Mouse (Mus musculus): ENCODE measurements around the gene Ifna7. TPM values are rescaled to one million over a fixed set of nuclear protein-coding genes. Genes with fewer than 3 reads are reported as not detected.
A peak's percentile ranks its signal among the peaks of the same experiment; 100 is the strongest.
"Not testable (repeated sequence)": the region's sequence is repeated elsewhere in the genome, so short reads cannot be mapped to it uniquely, and the experiment has no call there.

Gene Ifna7
- not detected in 2 replicates for polyA plus RNA-seq (2015; fragmentation: Nextera tagmentation; extraction: Ambion mirVana)

DNA sequence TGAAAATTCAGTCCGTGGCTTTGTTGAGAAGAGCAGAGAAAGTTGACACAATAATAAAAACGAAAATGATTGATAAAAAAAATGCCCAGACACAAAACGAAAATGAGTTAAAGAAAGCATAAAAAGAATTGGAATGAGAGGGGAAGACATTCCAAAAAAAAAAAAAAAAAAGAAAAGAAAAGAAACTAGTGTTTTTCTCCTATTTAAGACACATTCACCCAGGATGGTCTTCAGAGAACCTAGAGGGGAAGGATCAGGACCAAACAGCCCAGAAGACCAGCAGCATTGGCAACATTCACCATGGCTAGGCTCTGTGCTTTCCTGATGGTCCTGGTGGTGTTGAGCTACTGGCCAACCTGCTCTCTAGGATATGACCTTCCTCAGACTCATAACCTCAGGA, at the start of gene Ifna7:
TSS of gene Ifna7 (plus strand) at position 301 of the 400 bp plus-strand sequence.
- H3K27me3 ChIP-seq: no peaks in the 10 kb centered on the region
- H3K27ac ChIP-seq (replicated peaks): no peak within 1 kb of the TSS
- H3K4me1 ChIP-seq (replicated peaks): no peaks in the 10 kb centered on the region
- no peaks in the 10 kb centered on the region for H3K9me3 ChIP-seq
- H3K4me2 ChIP-seq: no peak within 1 kb of the TSS
- ATAC-seq (ENCODE audit: low read depth): no peak
- H3K4me3 ChIP-seq: no peak within 1 kb of the TSS
- WGBS: 63% methylated on average over 3 of the region's 3 CpGs
- no peaks in the 10 kb centered on the region for H3K36me3 ChIP-seq
- H3K9ac ChIP-seq: no peak within 1 kb of the TSS

DNA sequence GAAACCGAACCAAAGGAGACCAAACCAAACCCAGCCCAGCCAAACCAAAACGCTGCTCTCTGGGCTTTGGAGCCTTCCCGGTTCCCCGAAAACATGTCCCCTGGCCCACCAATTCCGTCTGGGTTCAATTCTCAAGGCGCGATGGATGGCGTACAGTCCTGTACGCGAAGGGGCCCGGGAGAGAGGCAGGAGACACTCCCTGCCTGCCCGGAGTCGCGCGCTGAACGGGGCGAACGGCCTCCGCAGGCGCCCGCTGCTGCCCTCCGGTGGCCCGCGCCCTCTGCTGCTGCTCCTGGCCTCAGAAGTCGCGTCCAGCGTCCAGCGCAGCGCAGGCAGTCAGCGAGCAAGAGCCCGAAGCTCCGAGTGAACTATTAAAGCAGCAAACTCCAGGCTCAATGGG, 42.5 kb upstream of the Ifna7 start, which contains the start of gene Gm13290:
TSS of gene Gm13290 (plus strand) at position 301 of the 400 bp plus-strand sequence.
- H3K36me3 ChIP-seq: not testable (repeated sequence)

DNA sequence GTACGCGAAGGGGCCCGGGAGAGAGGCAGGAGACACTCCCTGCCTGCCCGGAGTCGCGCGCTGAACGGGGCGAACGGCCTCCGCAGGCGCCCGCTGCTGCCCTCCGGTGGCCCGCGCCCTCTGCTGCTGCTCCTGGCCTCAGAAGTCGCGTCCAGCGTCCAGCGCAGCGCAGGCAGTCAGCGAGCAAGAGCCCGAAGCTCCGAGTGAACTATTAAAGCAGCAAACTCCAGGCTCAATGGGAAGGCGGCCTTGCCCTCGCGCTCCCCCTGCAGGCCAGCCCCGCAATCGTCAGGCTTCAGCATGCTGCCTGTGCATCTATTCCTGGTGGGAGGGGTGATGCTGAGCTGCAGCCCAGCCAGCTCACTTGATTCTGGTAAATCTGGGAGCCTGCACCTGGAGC, 39.4 kb upstream of the Ifna7 start, which contains the start of gene Gm13289:
TSS of gene Gm13289 (plus strand) at position 301 of the 400 bp plus-strand sequence.
- H3K27ac ChIP-seq (replicated peaks); H3K9ac ChIP-seq; H3K9me3 ChIP-seq; ATAC-seq (ENCODE audit: low read depth); H3K4me1 ChIP-seq (replicated peaks); H3K4me2 ChIP-seq; H3K4me3 ChIP-seq; H3K27me3 ChIP-seq; H3K36me3 ChIP-seq: not testable (repeated sequence)
- WGBS: no CpG with 5 or more reads among the region's 29 CpGs

More for the DNA sequence above, 42.5 kb upstream of the Ifna7 start, which contains the start of gene Gm13290:
- not testable (repeated sequence) for H3K4me2 ChIP-seq; H3K4me3 ChIP-seq; ATAC-seq (ENCODE audit: low read depth); H3K4me1 ChIP-seq (replicated peaks); H3K27me3 ChIP-seq; H3K9me3 ChIP-seq; H3K9ac ChIP-seq; H3K27ac ChIP-seq (replicated peaks)
- no CpG with 5 or more reads among the region's 32 CpGs for WGBS

DNA sequence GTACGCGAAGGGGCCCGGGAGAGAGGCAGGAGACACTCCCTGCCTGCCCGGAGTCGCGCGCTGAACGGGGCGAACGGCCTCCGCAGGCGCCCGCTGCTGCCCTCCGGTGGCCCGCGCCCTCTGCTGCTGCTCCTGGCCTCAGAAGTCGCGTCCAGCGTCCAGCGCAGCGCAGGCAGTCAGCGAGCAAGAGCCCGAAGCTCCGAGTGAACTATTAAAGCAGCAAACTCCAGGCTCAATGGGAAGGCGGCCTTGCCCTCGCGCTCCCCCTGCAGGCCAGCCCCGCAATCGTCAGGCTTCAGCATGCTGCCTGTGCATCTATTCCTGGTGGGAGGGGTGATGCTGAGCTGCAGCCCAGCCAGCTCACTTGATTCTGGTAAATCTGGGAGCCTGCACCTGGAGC, 36.5 kb upstream of the Ifna7 start, which contains the start of gene Gm13272:
TSS of gene Gm13272 (plus strand) at position 301 of the 400 bp plus-strand sequence.
- H3K36me3 ChIP-seq; H3K27ac ChIP-seq (replicated peaks); H3K4me2 ChIP-seq; H3K27me3 ChIP-seq; H3K4me1 ChIP-seq (replicated peaks); H3K9me3 ChIP-seq; H3K4me3 ChIP-seq; ATAC-seq (ENCODE audit: low read depth); H3K9ac ChIP-seq: not testable (repeated sequence)
- WGBS: no CpG with 5 or more reads among the region's 29 CpGs

- H3K4me1 ChIP-seq (replicated peaks); H3K27ac ChIP-seq (replicated peaks); ATAC-seq (ENCODE audit: low read depth); H3K4me2 ChIP-seq; H3K4me3 ChIP-seq; H3K9ac ChIP-seq; H3K9me3 ChIP-seq; H3K27me3 ChIP-seq; H3K36me3 ChIP-seq: not testable (repeated sequence)
- 46% methylated on average over 16 of the region's 18 CpGs for WGBS
These were observed 35.7 kb upstream of the Ifna7 start for GRCm38 (mm10) chr4:88780320-88780719.

GRCm38 (mm10) chr4:88781831-88782230, 34.2 kb upstream of the Ifna7 start, which contains the start of gene Ifnz:
TSS of gene Ifnz (plus strand) at chr4:88782131.
- Histone ChIP-seq H3K4me3 (peak within 1 kb of the TSS; percentile 19; the same call in 1 of the 2 replicates), H3K4me2 (peak within 1 kb of the TSS; percentile 41)
- H3K4me1 ChIP-seq (replicated peaks); H3K27ac ChIP-seq (replicated peaks); H3K9me3 ChIP-seq; H3K36me3 ChIP-seq; H3K9ac ChIP-seq; ATAC-seq (ENCODE audit: low read depth); H3K27me3 ChIP-seq: not testable (repeated sequence)
- 19% methylated on average over 5 of the region's 7 CpGs for WGBS

DNA sequence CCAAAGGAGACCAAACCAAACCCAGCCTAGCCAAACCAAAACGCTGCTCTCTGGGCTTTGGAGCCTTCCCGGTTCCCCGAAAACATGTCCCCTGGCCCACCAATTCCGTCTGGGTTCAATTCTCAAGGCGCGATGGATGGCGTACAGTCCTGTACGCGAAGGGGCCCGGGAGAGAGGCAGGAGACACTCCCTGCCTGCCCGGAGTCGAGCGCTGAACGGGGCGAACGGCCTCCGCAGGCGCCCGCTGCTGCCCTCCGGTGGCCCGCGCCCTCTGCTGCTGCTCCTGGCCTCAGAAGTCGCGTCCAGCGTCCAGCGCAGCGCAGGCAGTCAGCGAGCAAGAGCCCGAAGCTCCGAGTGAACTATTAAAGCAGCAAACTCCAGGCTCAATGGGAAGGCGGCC, 33.7 kb upstream of the Ifna7 start:
- H3K27ac ChIP-seq (replicated peaks); H3K4me1 ChIP-seq (replicated peaks); H3K27me3 ChIP-seq; H3K9me3 ChIP-seq; ATAC-seq (ENCODE audit: low read depth); H3K36me3 ChIP-seq; H3K9ac ChIP-seq: not testable (repeated sequence)
- Histone ChIP-seq H3K4me3 (peak overlapping the region; percentile 19; the same call in 1 of the 2 replicates), H3K4me2 (peak overlapping the region; percentile 41)
- 0% methylated on average over 3 of the region's 31 CpGs for WGBS

- not testable (repeated sequence) for H3K36me3 ChIP-seq; H3K27me3 ChIP-seq; H3K9me3 ChIP-seq; H3K4me1 ChIP-seq (replicated peaks); H3K27ac ChIP-seq (replicated peaks); H3K9ac ChIP-seq; ATAC-seq (ENCODE audit: low read depth); H3K4me3 ChIP-seq; H3K4me2 ChIP-seq
- WGBS: no CpG with 5 or more reads among the region's 27 CpGs
These were observed 30.6 kb upstream of the Ifna7 start, which contains the start of gene Gm13276 for GRCm38 (mm10) chr4:88785409-88785808. TSS of gene Gm13276 (plus strand) at chr4:88785709.

- H3K36me3 ChIP-seq; H3K27ac ChIP-seq (replicated peaks); H3K4me2 ChIP-seq; H3K27me3 ChIP-seq; ATAC-seq (ENCODE audit: low read depth); H3K9ac ChIP-seq; H3K9me3 ChIP-seq; H3K4me1 ChIP-seq (replicated peaks); H3K4me3 ChIP-seq: not testable (repeated sequence)
- 0% methylated on average over 4 of the region's 28 CpGs for WGBS
These were observed 27.6 kb upstream of the Ifna7 start, which contains the start of gene Gm13277 for GRCm38 (mm10) chr4:88788402-88788801. TSS of gene Gm13277 (plus strand) at chr4:88788632.

DNA sequence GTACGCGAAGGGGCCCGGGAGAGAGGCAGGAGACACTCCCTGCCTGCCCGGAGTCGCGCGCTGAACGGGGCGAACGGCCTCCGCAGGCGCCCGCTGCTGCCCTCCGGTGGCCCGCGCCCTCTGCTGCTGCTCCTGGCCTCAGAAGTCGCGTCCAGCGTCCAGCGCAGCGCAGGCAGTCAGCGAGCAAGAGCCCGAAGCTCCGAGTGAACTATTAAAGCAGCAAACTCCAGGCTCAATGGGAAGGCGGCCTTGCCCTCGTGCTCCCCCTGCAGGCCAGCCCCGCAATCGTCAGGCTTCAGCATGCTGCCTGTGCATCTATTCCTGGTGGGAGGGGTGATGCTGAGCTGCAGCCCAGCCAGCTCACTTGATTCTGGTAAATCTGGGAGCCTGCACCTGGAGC, 24.8 kb upstream of the Ifna7 start, which contains the start of gene Gm13278:
TSS of gene Gm13278 (plus strand) at position 301 of the 400 bp plus-strand sequence.
- no CpG with 5 or more reads among the region's 28 CpGs for WGBS
- H3K27me3 ChIP-seq; H3K4me3 ChIP-seq; H3K27ac ChIP-seq (replicated peaks); H3K36me3 ChIP-seq; H3K9ac ChIP-seq; H3K4me2 ChIP-seq; H3K9me3 ChIP-seq; H3K4me1 ChIP-seq (replicated peaks); ATAC-seq (ENCODE audit: low read depth): not testable (repeated sequence)

DNA sequence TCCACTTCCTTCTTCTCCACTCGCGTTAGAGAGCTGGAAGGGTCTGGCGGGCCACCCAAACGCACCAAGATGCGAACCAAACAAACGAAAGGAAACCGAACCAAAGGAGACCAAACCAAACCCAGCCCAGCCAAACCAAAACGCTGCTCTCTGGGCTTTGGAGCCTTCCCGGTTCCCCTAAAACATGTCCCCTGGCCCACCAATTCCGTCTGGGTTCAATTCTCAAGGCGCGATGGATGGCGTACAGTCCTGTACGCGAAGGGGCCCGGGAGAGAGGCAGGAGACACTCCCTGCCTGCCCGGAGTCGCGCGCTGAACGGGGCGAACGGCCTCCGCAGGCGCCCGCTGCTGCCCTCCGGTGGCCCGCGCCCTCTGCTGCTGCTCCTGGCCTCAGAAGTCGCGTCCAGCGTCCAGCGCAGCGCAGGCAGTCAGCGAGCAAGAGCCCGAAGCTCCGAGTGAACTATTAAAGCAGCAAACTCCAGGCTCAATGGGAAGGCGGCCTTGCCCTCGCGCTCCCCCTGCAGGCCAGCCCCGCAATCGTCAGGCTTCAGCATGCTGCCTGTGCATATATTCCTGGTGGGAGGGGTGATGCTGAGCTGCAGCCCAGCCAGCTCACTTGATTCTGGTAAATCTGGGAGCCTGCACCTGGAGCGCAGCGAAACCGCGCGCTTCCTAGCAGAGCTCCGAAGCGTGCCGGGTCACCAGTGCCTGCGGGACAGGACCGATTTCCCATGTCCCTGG, 21.9 kb upstream of the Ifna7 start, which contains the start of gene Gm13275:
TSS of gene Gm13275 (plus strand) at position 552 of the 740 bp plus-strand sequence.
- H3K9me3 ChIP-seq; H3K27ac ChIP-seq (replicated peaks); H3K27me3 ChIP-seq; H3K36me3 ChIP-seq; H3K4me1 ChIP-seq (replicated peaks); H3K4me2 ChIP-seq; ATAC-seq (ENCODE audit: low read depth); H3K4me3 ChIP-seq; H3K9ac ChIP-seq: not testable (repeated sequence)
- 2% methylated on average over 12 of the region's 52 CpGs for WGBS

DNA sequence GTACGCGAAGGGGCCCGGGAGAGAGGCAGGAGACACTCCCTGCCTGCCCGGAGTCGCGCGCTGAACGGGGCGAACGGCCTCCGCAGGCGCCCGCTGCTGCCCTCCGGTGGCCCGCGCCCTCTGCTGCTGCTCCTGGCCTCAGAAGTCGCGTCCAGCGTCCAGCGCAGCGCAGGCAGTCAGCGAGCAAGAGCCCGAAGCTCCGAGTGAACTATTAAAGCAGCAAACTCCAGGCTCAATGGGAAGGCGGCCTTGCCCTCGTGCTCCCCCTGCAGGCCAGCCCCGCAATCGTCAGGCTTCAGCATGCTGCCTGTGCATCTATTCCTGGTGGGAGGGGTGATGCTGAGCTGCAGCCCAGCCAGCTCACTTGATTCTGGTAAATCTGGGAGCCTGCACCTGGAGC, 18.9 kb upstream of the Ifna7 start, which contains the start of gene Gm13279:
TSS of gene Gm13279 (plus strand) at position 301 of the 400 bp plus-strand sequence.
- not testable (repeated sequence) for H3K4me2 ChIP-seq; H3K4me1 ChIP-seq (replicated peaks); H3K9me3 ChIP-seq; H3K9ac ChIP-seq; H3K4me3 ChIP-seq; ATAC-seq (ENCODE audit: low read depth); H3K27me3 ChIP-seq; H3K27ac ChIP-seq (replicated peaks); H3K36me3 ChIP-seq
- WGBS: no CpG with 5 or more reads among the region's 28 CpGs

Data from neural tube, embryonic 13.5 days (tissue).